Mouse (Mus musculus): ENCODE measurements around the gene Dixdc1. TPM values are rescaled to one million over a fixed set of nuclear protein-coding genes. Genes with fewer than 3 reads are reported as not detected.

Gene Dixdc1
- polyA plus RNA-seq, 1 experiment, result 10.9 TPM

GRCm38 (mm10) chr9:50692626-50693580, 46.4 kb downstream of the Dixdc1 start:
- Histone ChIP-seq H3K4me1 (ENCODE audit: control insufficient read depth, insufficient read depth, low read length) (no peaks in the 10 kb centered on the region), H3K4me3 (ENCODE audit: insufficient read depth, low read length) (no peak overlapping the region), H3K27ac (ENCODE audit: insufficient read depth, low read length) (no peak overlapping the region)
- TF ChIP-seq POLR2A (IDR thresholded peaks at IDR 0.05; ENCODE audit: low read depth, low read length) (no peak), CTCF (IDR thresholded peaks at IDR 0.05; ENCODE audit: borderline replicate concordance, insufficient read depth, low read length) (no peak)

GRCm38 (mm10) chr9:50686866-50687652, 52.3 kb downstream of the Dixdc1 start:
- Histone ChIP-seq H3K4me1 (ENCODE audit: control insufficient read depth, insufficient read depth, low read length) (no peaks in the 10 kb centered on the region; the same call in 1 of the 2 replicates), H3K4me3 (ENCODE audit: insufficient read depth, low read length) (no peak overlapping the region), H3K27ac (ENCODE audit: insufficient read depth, low read length) (peak overlapping the region; percentile 20; the same call in 1 of the 2 replicates)
- TF ChIP-seq POLR2A (IDR thresholded peaks at IDR 0.05; ENCODE audit: low read depth, low read length) (no peak), CTCF (IDR thresholded peaks at IDR 0.05; ENCODE audit: borderline replicate concordance, insufficient read depth, low read length) (no peak)

GRCm38 (mm10) chr9:50681727-50682126, 57.6 kb downstream of the Dixdc1 start:
- Histone ChIP-seq H3K27ac (ENCODE audit: insufficient read depth, low read length) (no peak overlapping the region), H3K4me1 (ENCODE audit: control insufficient read depth, insufficient read depth, low read length) (no peaks in the 10 kb centered on the region; the same call in 1 of the 2 replicates), H3K4me3 (ENCODE audit: insufficient read depth, low read length) (no peak overlapping the region)
- no peak for TF ChIP-seq POLR2A (IDR thresholded peaks at IDR 0.05; ENCODE audit: low read depth, low read length)
- no peak for TF ChIP-seq CTCF (IDR thresholded peaks at IDR 0.05; ENCODE audit: borderline replicate concordance, insufficient read depth, low read length)

- H3K4me1 ChIP-seq (ENCODE audit: control insufficient read depth, insufficient read depth, low read length), result no peaks in the 10 kb centered on the region; the same call in 1 of the 2 replicates
- H3K27ac ChIP-seq (ENCODE audit: insufficient read depth, low read length), result peak overlapping the region; percentile 51; the same call in 1 of the 2 replicates
- H3K4me3 ChIP-seq (ENCODE audit: insufficient read depth, low read length), result no peak overlapping the region
- TF ChIP-seq CTCF (IDR thresholded peaks at IDR 0.05; ENCODE audit: borderline replicate concordance, insufficient read depth, low read length) (no peak), POLR2A (IDR thresholded peaks at IDR 0.05; ENCODE audit: low read depth, low read length) (no peak)
Measured at GRCm38 (mm10) chr9:50679406-50679805, 59.9 kb downstream of the Dixdc1 start.

- H3K27ac ChIP-seq (ENCODE audit: insufficient read depth, low read length), result no peak overlapping the region
- no peaks in the 10 kb centered on the region; the same call in 1 of the 2 replicates for H3K4me1 ChIP-seq (ENCODE audit: control insufficient read depth, insufficient read depth, low read length)
- H3K4me3 ChIP-seq (ENCODE audit: insufficient read depth, low read length), result no peak overlapping the region
- TF ChIP-seq CTCF (IDR thresholded peaks at IDR 0.05; ENCODE audit: borderline replicate concordance, insufficient read depth, low read length) (no peak), POLR2A (IDR thresholded peaks at IDR 0.05; ENCODE audit: low read depth, low read length) (no peak)
Measured at GRCm38 (mm10) chr9:50674771-50675170, 64.5 kb downstream of the Dixdc1 start.

- H3K4me3 ChIP-seq (ENCODE audit: insufficient read depth, low read length), result no peak overlapping the region
- no peaks in the 10 kb centered on the region for H3K4me1 ChIP-seq (ENCODE audit: control insufficient read depth, insufficient read depth, low read length)
- TF ChIP-seq CTCF (IDR thresholded peaks at IDR 0.05; ENCODE audit: borderline replicate concordance, insufficient read depth, low read length), result peak; percentile 39; the same call in 1 of the 2 replicates
- no peak for TF ChIP-seq POLR2A (IDR thresholded peaks at IDR 0.05; ENCODE audit: low read depth, low read length)
- H3K27ac ChIP-seq (ENCODE audit: insufficient read depth, low read length), result no peak overlapping the region
Measured at GRCm38 (mm10) chr9:50670690-50671089, 68.6 kb downstream of the Dixdc1 start.

- Histone ChIP-seq H3K27ac (ENCODE audit: insufficient read depth, low read length) (no peak overlapping the region), H3K4me1 (ENCODE audit: control insufficient read depth, insufficient read depth, low read length) (no peaks in the 10 kb centered on the region), H3K4me3 (ENCODE audit: insufficient read depth, low read length) (no peak overlapping the region)
- TF ChIP-seq CTCF (IDR thresholded peaks at IDR 0.05; ENCODE audit: borderline replicate concordance, insufficient read depth, low read length) (no peak), POLR2A (IDR thresholded peaks at IDR 0.05; ENCODE audit: low read depth, low read length) (no peak)
Measured at GRCm38 (mm10) chr9:50667579-50668498, 71.5 kb downstream of the Dixdc1 start.

- no peak overlapping the region for H3K4me3 ChIP-seq (ENCODE audit: insufficient read depth, low read length)
- TF ChIP-seq CTCF (IDR thresholded peaks at IDR 0.05; ENCODE audit: borderline replicate concordance, insufficient read depth, low read length), result no peak
- no peak for TF ChIP-seq POLR2A (IDR thresholded peaks at IDR 0.05; ENCODE audit: low read depth, low read length)
Measured at GRCm38 (mm10) chr9:50666442-50666841, 72.9 kb downstream of the Dixdc1 start.

GRCm38 (mm10) chr9:50664826-50665225, 74.5 kb downstream of the Dixdc1 start:
- Histone ChIP-seq H3K4me1 (ENCODE audit: control insufficient read depth, insufficient read depth, low read length) (no peaks in the 10 kb centered on the region), H3K4me3 (ENCODE audit: insufficient read depth, low read length) (no peak overlapping the region), H3K27ac (ENCODE audit: insufficient read depth, low read length) (no peak overlapping the region)
- TF ChIP-seq CTCF (IDR thresholded peaks at IDR 0.05; ENCODE audit: borderline replicate concordance, insufficient read depth, low read length), result no peak
- no peak for TF ChIP-seq POLR2A (IDR thresholded peaks at IDR 0.05; ENCODE audit: low read depth, low read length)

More at GRCm38 (mm10) chr9:50666442-50666841, 72.9 kb downstream of the Dixdc1 start:
- Histone ChIP-seq H3K27ac (ENCODE audit: insufficient read depth, low read length) (no peak overlapping the region), H3K4me1 (ENCODE audit: control insufficient read depth, insufficient read depth, low read length) (no peaks in the 10 kb centered on the region)
